Mouse (Mus musculus) lung, postnatal 0 days (tissue): ENCODE measurements at regions not wholly inside any gene's neighbourhood (a gene's known extent, or its start where the extent isn't known, plus 50 kb on each side); places are given as distances from the start of the nearest gene placed in this dataset.

ENCODE experiments used
- CTCF ChIP-seq: IDR thresholded peaks from 2 replicates; pipeline ENCODE4 v1.5.1; 2016; ENCODE audit warnings: antibody characterized with exemption, mild to moderate bottlenecking
- EP300 ChIP-seq: IDR thresholded peaks from 2 replicates; pipeline ENCODE4 v1.6.1; 2016; ENCODE audit warnings: antibody characterized with exemption, mild to moderate bottlenecking, control low read depth

- TF ChIP-seq CTCF (peak; percentile 11; the same call in 1 of the 2 replicates), EP300 (no peak)
Observed at GRCm38 (mm10) chr1:76975077-76975945, 539.6 kb downstream of the Epha4 start.
